Mouse (Mus musculus) mouse embryonic stem cell (cell line): ENCODE results near the gene Igsf8.

Source experiments
- in situ Hi-C, 2 experiments: fragments of 300-500 bp; cut with MboI; formaldehyde crosslinking; loops; 1 replicate in 1 of 2; 3 replicates in 1 of 2; pipeline ENCODE4 v1.14.3; 2019 to 2020; ENCODE audit warnings: low sequenced_read_pairs in 2 of 2, low pct_unique_long_range_greater_than_20kb in 1 of 2, mixed read lengths in 1 of 2; ENCODE audit not compliant: unreplicated experiment in 1 of 2

Igsf8 gene

DNA sequence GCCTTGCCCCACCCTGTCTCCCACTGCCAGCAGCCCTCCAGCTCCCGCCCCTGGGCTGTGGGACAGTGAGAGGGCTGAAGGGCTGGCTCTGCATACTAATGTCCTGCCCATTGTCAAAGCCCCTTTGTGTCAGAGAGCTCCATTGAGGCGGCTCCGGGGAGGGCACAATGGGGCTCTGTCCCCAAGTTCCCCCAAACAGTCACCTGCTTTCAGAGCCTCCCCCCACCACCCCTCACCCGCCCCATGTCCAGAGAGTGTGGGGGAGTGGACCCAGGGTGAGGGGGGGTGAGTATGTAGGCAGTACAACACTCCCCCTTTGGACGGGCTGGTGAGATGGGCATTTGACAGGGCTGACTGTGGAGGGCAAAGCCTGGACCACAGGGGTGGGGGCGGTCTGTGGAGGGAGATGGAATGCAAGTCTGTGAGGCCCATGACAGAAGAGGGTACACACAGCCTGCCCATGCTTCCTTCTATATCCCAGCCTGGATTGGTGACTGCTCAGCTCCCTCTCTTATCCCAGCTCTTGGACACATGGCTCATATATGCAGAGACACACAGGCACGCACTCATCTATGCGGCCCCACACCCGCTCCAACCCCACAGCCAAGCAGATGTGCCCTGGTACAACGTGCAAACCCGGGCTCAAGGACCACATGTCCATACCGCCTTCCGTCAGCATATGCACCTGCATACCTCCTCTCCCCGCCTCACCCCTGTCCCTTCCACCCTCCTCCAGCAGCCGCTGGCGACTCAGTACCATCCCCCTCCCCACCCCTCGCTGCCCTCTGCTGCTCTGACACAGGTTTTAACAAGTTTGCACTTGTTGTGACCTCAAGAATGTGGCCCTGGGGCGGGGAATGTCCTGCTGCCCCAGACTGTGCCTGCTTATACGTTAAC, 88.7 kb downstream of the Igsf8 start:
- in situ Hi-C loops, result no loop called here

DNA sequence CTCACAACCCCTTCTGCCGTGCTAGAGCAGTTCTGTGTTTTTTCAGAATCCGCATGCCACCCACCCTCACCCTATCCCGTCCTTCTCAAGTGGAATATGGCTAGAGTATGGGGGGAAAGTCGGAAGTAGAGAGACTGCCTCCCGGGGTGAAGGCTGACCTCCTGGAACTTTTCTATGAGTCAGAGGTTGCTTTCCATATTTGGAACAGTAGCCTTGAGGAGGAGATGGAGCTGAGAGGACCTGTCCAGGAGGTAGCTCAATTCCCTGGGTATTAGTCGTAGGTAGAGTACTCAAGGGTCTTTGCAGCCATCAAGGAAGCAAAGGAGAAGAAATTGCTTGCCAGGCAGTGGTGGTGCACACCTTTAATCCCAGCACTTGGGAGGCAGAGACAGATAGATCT, 90.6 kb downstream of the Igsf8 start:
- in situ Hi-C loops, result no loop called here

DNA sequence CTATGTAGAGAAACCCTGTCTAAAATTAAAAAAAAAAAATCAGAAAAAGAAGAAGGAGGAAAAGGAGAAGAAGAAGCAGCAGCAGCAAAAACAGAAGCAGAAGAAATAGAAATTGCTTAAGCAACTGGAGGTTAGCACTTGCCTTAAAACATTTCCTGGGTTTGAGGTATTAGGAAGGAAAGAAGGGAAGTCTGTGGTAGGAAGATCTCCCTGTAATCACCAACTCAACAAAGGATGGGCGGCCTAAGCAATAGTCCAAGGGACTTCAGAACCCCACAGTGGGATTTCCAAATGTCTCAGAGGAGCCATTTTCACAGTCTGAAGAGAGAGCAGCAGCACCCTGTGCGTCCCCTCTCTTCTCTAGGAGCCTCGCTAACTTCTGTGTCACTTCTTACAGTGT, 91.0 kb downstream of the Igsf8 start:
- in situ Hi-C loops, result no loop called here

DNA sequence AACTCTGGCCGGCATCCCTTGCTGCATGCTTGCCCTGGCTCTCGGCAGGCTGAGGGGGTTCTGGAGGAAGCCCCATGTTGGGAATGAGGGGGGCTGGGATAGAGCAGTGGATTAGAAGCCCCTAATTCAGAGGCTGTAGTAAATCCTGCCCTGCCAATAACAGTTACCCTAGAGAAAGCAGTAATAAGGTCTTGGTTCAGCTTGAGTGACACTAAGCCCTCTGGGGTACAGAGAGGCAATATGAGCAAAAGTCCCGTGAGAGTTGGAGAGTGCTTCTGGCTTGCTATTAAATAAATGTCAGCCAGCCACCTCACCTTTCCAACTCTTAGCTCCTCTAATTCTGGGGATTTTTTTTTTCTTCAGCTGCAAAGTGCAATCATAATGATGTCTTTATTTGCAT, 93.9 kb downstream of the Igsf8 start:
- in situ Hi-C loops, result no loop called here

DNA sequence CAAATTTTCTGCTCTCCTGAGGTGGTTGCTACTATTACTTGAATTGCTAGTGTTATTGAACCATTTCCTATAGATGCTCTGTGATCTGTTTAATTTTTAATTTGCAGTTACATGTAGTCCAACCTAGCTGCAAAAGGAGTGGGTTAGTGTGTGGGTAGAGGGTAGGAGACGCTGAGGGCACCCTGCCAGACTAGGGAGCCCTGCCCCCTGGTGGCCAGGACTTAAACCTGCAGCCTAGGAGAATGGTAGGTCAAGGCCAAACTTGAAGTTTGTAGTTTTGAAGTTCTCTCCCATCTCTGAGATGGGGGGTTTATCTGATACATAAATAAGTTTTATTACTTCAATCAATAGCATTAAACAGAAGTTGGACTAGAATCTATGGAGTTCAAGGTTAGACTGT, 96.1 kb downstream of the Igsf8 start:
- in situ Hi-C loops, result no loop called here

DNA sequence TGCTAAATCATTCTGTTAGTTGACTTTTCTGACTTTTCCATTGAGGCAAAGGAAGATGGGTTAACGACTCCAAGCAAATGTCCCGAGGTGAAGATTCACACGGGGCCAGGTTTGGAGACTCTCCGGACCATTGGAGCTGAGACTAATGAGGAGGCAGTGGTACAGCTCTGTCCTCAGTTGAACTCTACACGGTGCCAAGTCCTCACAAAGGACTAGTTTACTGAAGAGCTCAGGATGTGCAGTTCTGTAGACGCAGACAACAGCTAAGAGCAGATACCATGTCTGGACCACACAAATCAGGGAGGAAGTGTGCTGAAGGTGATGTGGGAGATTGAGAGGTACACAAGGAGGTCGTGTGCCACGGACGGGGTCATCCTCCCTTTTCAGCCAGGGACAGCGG, 96.9 kb downstream of the Igsf8 start:
- in situ Hi-C loops, result no loop called here

DNA sequence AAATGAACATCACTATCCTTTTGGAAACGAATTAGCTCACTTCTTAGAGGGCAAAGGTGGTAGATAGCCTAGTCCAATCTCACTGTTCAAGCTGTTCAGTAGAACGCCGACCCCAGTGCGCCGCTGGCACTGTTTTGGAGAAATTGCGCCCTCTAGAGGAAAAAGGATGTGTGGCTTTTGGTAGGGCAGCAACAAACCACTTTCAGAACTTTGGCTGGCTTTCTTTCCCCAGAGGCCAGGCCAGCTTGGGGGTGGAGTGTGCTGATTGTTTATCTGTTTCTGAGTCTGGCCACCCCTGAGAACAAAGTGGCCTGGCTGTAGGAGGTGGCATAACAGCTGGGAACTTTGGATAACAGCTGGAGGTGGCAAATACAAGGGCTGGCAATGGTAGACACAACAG, 103.2 kb downstream of the Igsf8 start:
- in situ Hi-C loops, result no loop called here

DNA sequence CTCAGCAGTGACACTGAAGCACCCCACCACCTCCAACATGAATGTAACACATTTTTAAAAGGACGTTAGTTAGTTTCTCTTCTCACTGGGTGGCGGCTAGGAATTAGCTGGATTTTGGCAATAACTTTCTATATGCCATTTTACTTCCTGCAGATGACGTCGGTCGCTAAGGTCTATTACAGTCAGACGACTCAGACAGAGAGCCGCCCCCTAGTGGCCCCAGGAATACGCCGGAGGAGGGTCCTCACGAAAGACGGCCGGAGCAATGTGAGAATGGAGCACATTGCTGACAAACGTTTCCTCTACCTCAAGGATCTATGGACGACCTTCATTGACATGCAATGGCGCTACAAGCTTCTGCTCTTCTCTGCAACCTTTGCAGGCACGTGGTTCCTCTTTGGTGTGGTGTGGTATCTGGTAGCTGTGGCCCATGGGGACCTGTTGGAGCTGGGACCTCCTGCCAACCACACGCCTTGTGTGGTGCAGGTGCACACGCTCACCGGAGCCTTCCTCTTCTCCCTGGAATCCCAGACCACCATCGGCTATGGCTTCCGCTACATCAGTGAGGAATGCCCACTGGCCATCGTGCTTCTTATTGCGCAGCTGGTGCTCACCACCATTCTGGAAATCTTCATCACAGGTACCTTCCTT, 107.5 kb downstream of the Igsf8 start:
- in situ Hi-C loops, result no loop called here
